In the genomic region with DNA sequence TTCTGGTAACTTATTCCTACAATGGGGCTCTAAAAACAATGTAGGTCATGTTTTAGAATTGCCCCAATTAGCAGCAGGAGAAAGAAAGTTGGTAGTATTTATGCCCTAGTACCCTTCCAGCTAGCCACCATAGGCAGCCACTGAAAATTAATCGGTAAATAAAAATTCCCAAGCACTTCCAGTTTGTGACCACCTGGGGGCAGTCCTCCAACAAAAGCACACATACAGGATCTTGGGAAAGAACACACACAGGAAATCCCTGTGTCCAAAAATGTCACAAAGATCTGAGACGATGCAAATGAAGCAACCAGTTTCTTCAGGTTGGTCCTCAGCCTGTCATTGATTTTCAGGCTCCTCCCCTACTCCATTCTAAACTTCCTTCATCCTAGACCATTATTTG, we compare ENCODE assay signal across 7 mouse cellular contexts.
DNase-seq lines count a peak whose midpoint lies in the region; ATAC-seq and TF ChIP-seq lines count a peak whose summit lies in the region.

No protein-coding gene starts in this region.

- H3K36me3 ChIP-seq in liver, adult 2 months (ENCODE audit: control insufficient read depth, insufficient read depth, low read length): no peaks in the 10 kb centered on the region
- H3K36me3 ChIP-seq in liver, embryonic 12.5 days: no peaks in the 10 kb centered on the region
- no peaks in the 10 kb centered on the region for H3K36me3 ChIP-seq in hindbrain, postnatal 0 days (ENCODE audit: insufficient read depth, low read length)

- H3K27ac ChIP-seq in liver, adult 2 months (replicated peaks; ENCODE audit: insufficient read depth, low read depth, low read length): no peak overlapping the region
- H3K27ac ChIP-seq in liver, embryonic 12.5 days: no peak overlapping the region
- no peak overlapping the region for H3K27ac ChIP-seq in hindbrain, postnatal 0 days

- DNase-seq in liver, adult 2 months (ENCODE audit: extremely low read depth, low read depth, low spot score): peak; percentile 29
- DNase-seq in Patski (ENCODE audit: low read depth, low spot score): no peak
- DNase-seq in cerebellum, adult 8-10 months: peak; percentile 37
- DNase-seq in hindbrain, postnatal 0 days (ENCODE audit: low spot score): peak; percentile 42
- DNase-seq in left cerebral cortex, postnatal 4 days: peak; percentile 41
- peak; percentile 4 to 12 for DNase-seq in right cerebral cortex, postnatal 36 days (ENCODE audit: low spot score in 2 of 2)

- no peaks in the 10 kb centered on the region for H3K27me3 ChIP-seq in liver, adult 2 months (ENCODE audit: control insufficient read depth, insufficient read depth, low read length)
- no peaks in the 10 kb centered on the region; the same call in 1 of the 2 replicates for H3K27me3 ChIP-seq in liver, embryonic 12.5 days (replicated peaks)
- H3K27me3 ChIP-seq in Patski: peaks cover 15% of the 10 kb centered on the region
- H3K27me3 ChIP-seq in hindbrain, postnatal 0 days (ENCODE audit: insufficient read depth, low read length): no peaks in the 10 kb centered on the region

- POLR2A ChIA-PET in Patski (lab: Charles Lee): no interaction called here

- in situ Hi-C loops in Patski (cut with MboI; ENCODE audit: low pct_unique_long_range_greater_than_20kb): no loop called here

- WGBS in liver, adult 2 months: 48% methylated on average over 2 of the region's 2 CpGs
- WGBS in liver, embryonic 12.5 days (ENCODE audit: insufficient replicate concordance): 45% methylated on average over 2 of the region's 2 CpGs
- WGBS in hindbrain, postnatal 0 days: 49% methylated on average over 2 of the region's 2 CpGs

- no peak for TF ChIP-seq POLR2A in liver, adult 2 months (IDR thresholded peaks at IDR 0.05; ENCODE audit: extremely low read depth, insufficient read depth, low read length)

- H3K9me3 ChIP-seq in liver, embryonic 12.5 days (replicated peaks): no peaks in the 10 kb centered on the region
- no peaks in the 10 kb centered on the region for H3K9me3 ChIP-seq in hindbrain, postnatal 0 days (ENCODE audit: low read length)

- CTCF ChIA-PET in Patski (lab: Charles Lee): no interaction called here

- H3K9ac ChIP-seq in liver, adult 2 months (ENCODE audit: low read depth, low read length): no peak overlapping the region
- no peak overlapping the region for H3K9ac ChIP-seq in liver, embryonic 12.5 days
- H3K9ac ChIP-seq in hindbrain, postnatal 0 days (replicated peaks; ENCODE audit: low read length): no peak overlapping the region

- H3K79me2 ChIP-seq in liver, adult 2 months (ENCODE audit: control insufficient read depth, insufficient read depth, low read length): no peaks in the 10 kb centered on the region

- no peaks in the 10 kb centered on the region for H3K4me1 ChIP-seq in liver, adult 2 months (ENCODE audit: control insufficient read depth, insufficient read depth, low read length)
- 0 out of 2 replicates have a peak, but pooled peaks cover 3% of the 10 kb centered on the region for H3K4me1 ChIP-seq in liver, embryonic 12.5 days
- no peaks in the 10 kb centered on the region for H3K4me1 ChIP-seq in hindbrain, postnatal 0 days (ENCODE audit: insufficient read depth, low read length)

- ATAC-seq in liver, embryonic 12.5 days: no peak
- ATAC-seq in Patski: no peak
- peak; percentile 51; the same call in 1 of the 2 replicates for ATAC-seq in hindbrain, postnatal 0 days

- H3K4me3 ChIP-seq in liver, adult 2 months (ENCODE audit: insufficient read depth, low read depth, low read length): no peak overlapping the region
- H3K4me3 ChIP-seq in liver, embryonic 12.5 days: no peak overlapping the region
- H3K4me3 ChIP-seq in hindbrain, postnatal 0 days (ENCODE audit: low read length): no peak overlapping the region

- TF ChIP-seq CTCF in liver, adult 2 months (IDR thresholded peaks at IDR 0.05; ENCODE audit: low read depth, low read length): peak; percentile 33
- TF ChIP-seq CTCF in Patski (IDR thresholded peaks at IDR 0.05): peak; percentile 67
- peak; percentile 65 for TF ChIP-seq CTCF in hindbrain, postnatal 0 days (IDR thresholded peaks at IDR 0.05; ENCODE audit: low read depth)

- H3K4me2 ChIP-seq in liver, embryonic 12.5 days: no peak overlapping the region
- H3K4me2 ChIP-seq in hindbrain, postnatal 0 days (ENCODE audit: low read depth, low read length): no peak overlapping the region

- intact Hi-C loops in left cerebral cortex, postnatal 4 days (cut with DNase I): no loop called here
